Mouse (Mus musculus) cortical plate, adult 2 months (tissue): ENCODE data around the gene Rmnd5b.

Source experiments
- CTCF ChIP-seq: fragments of 200-500 bp; IDR thresholded peaks from 2 replicates; pipeline ENCODE4 v1.5.1; 2011; ENCODE audit warnings: mild to moderate bottlenecking, control low read depth, low read length; ENCODE audit not compliant: insufficient read depth; ENCODE audit errors: extremely low read depth
- POLR2A ChIP-seq: fragments of 200-500 bp; IDR thresholded peaks from 2 replicates; pipeline ENCODE4 v1.6.1; 2011; ENCODE audit warnings: mild to moderate bottlenecking, low read length, control low read depth; ENCODE audit not compliant: insufficient read depth; ENCODE audit errors: extremely low read depth

- TF ChIP-seq CTCF, result no peak
- no peak for TF ChIP-seq POLR2A
These were observed 46.3 kb upstream of the Rmnd5b start for GRCm38 (mm10) chr11:51681976-51682374.
